Mouse (Mus musculus): Measurements from ENCODE around the gene Cab39. TPM values are rescaled to one million over a fixed set of nuclear protein-coding genes. Genes with fewer than 3 reads are reported as not detected.

Cab39 gene
- polyA plus RNA-seq, 1 experiment from 2014 or later, result 48.7 TPM

- Histone ChIP-seq H3K36me3 (no peaks in the 10 kb centered on the region), H3K27ac (peak overlapping the region; percentile 96), H3K4me3 (peak overlapping the region; percentile 78), H3K27me3 (no peaks in the 10 kb centered on the region), H3K4me2 (replicated peaks) (peak overlapping the region; percentile 82), H3K9ac (peak overlapping the region; percentile 84), H3K9me3 (no peaks in the 10 kb centered on the region), H3K4me1 (peaks cover 42% of the 10 kb centered on the region)
- under 1% methylated on average over 30 of the region's 30 CpGs for WGBS
- peak; percentile 33 for ATAC-seq (ENCODE audit: insufficient number of reproducible peaks, insufficient read depth, low FRiP score, low TSS enrichment)
These were observed 101.6 kb downstream of the Cab39 start for GRCm38 (mm10) chr1:85894748-85895360.

- H3K27me3 ChIP-seq, result no peaks in the 10 kb centered on the region
- peaks cover 43% of the 10 kb centered on the region for H3K4me1 ChIP-seq
- peak; percentile 58 for ATAC-seq (ENCODE audit: insufficient number of reproducible peaks, insufficient read depth, low FRiP score, low TSS enrichment)
- peak overlapping the region; percentile 82 for H3K4me2 ChIP-seq (replicated peaks)
- H3K27ac ChIP-seq, result peak overlapping the region; percentile 96
- peak overlapping the region; percentile 84 for H3K9ac ChIP-seq
- no peaks in the 10 kb centered on the region for H3K9me3 ChIP-seq
- peak overlapping the region; percentile 78 for H3K4me3 ChIP-seq
- 3% methylated on average over 15 of the region's 15 CpGs for WGBS
- no peaks in the 10 kb centered on the region for H3K36me3 ChIP-seq
These were observed 102.2 kb downstream of the Cab39 start for GRCm38 (mm10) chr1:85895391-85895837.

DNA sequence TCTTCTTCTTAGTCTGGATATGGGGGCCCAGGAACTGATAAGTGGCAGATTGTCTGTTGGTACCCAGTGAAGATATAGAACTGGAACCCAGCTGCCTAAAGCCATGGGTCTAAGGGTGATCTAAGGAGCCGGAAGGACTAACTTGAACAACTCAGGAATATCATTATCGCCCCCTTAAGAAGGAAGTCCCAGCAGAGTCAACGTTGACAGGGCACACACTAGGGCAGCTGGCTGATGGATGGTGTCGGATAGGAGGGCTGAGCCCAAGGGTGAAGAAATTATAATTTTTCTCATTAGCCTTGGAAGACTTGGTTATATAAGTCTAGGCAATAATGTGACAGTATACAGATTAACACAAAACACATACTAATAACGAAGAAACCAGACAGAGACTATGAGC, 102.9 kb downstream of the Cab39 start:
- Histone ChIP-seq H3K27ac (peak overlapping the region; percentile 96; the same call in 1 of the 2 replicates), H3K36me3 (no peaks in the 10 kb centered on the region), H3K4me1 (peaks cover 50% of the 10 kb centered on the region), H3K4me2 (replicated peaks) (peak overlapping the region; percentile 82), H3K4me3 (peak overlapping the region; percentile 78), H3K9ac (0 out of 2 replicates have a peak overlapping the region, but pooled peaks have one; percentile 84), H3K9me3 (no peaks in the 10 kb centered on the region), H3K27me3 (no peaks in the 10 kb centered on the region)
- no peak for ATAC-seq (ENCODE audit: insufficient number of reproducible peaks, insufficient read depth, low FRiP score, low TSS enrichment)
- WGBS, result 71% methylated on average over 5 of the region's 5 CpGs

DNA sequence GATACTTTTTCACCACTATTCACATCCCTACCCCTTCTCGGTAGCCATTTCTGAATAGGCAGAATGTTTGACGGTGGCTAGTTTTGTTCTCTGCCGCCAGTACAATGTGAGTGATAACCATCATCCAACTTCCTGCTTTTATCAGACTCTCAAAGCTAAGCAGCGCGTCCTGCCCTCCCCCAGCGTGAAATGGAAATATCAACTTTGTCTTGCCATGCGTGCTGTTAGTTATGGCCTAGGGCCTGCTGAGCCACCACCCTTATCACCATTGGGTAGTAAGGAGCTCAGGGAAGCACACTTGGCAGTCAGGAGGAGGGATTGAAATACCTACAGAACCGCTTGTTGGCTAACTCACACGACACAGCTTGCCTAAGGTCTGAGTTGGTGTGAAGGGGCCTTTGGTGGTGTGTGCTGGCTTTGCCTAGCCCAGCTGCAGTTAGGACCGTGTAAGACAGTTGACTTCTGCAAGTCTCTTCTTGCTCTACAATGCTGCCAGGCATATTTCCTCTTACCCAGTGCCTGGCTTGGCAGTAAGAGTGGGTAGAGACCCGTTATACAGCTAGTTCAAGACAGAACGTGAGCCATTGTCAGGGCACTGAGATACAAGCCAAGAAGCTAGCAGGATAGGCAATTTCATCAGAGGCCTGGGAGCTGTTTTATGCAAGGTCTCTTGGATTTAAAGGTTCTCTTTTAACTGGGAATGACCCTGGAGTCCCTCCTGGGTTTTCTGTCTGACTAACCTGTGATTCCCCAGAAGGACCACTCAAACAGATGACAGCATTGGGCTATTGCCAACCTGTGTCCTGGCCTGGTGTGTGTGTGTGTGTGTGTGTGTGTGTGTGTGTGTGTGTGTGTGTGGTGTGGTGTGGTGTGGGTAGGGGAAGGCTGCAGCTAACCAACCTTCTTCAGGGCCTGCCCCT, 103.8 kb downstream of the Cab39 start:
- 53% methylated on average over 12 of the region's 12 CpGs for WGBS
- ATAC-seq (ENCODE audit: insufficient number of reproducible peaks, insufficient read depth, low FRiP score, low TSS enrichment), result no peak
- Histone ChIP-seq H3K27me3 (no peaks in the 10 kb centered on the region), H3K27ac (peak overlapping the region; percentile 72), H3K4me3 (peak overlapping the region; percentile 78; the same call in 1 of the 2 replicates), H3K9ac (no peak overlapping the region), H3K4me1 (peaks cover 59% of the 10 kb centered on the region), H3K4me2 (replicated peaks) (peak overlapping the region; percentile 82), H3K36me3 (no peaks in the 10 kb centered on the region), H3K9me3 (no peaks in the 10 kb centered on the region)

- H3K4me3 ChIP-seq, result 0 out of 2 replicates have a peak overlapping the region, but pooled peaks have one; percentile 4
- H3K4me1 ChIP-seq, result peaks cover 64% of the 10 kb centered on the region
These were observed 104.9 kb downstream of the Cab39 start for GRCm38 (mm10) chr1:85897901-85898760.

DNA sequence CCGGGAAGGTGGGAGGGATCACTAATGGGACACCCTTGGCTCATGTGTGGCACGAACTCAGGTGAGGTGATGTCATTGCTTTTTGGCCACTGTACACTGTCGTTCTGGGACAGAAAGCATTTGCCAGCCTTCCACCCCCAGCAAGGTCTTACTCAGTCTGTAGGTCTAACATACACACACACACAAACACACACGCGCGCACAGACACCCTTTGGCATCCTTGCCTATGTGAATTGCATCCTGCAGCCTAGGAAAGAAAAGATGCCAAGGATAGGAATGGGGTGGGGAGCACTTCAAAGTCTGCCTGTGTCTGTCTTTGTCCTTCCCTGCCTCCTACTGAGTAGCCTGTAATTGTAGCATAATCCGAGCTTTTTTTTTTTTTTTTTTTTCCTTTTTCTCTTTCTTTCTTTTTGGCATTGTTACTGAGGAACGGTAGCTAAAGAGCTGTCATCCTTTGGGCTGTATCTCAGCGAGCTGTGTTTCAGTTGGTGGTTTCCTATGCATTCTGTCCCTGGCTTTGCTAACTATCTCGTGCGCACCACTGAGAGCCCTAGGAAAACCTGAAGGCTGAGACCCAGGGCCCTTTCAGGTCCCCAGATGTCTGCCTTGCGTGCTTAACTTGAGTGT, 105.6 kb downstream of the Cab39 start:
- 34% methylated on average over 12 of the region's 12 CpGs for WGBS
- Histone ChIP-seq H3K36me3 (peaks cover 12% of the 10 kb centered on the region), H3K4me2 (replicated peaks) (peak overlapping the region; percentile 82), H3K27ac (peak overlapping the region; percentile 72), H3K4me3 (0 out of 2 replicates have a peak overlapping the region, but pooled peaks have one; percentile 4), H3K9me3 (no peaks in the 10 kb centered on the region), H3K27me3 (no peaks in the 10 kb centered on the region), H3K4me1 (peaks cover 64% of the 10 kb centered on the region), H3K9ac (no peak overlapping the region)
- ATAC-seq (ENCODE audit: insufficient number of reproducible peaks, insufficient read depth, low FRiP score, low TSS enrichment), result no peak

More at GRCm38 (mm10) chr1:85897901-85898760, 104.9 kb downstream of the Cab39 start:
- Histone ChIP-seq H3K36me3 (peaks cover 4% of the 10 kb centered on the region), H3K27me3 (no peaks in the 10 kb centered on the region), H3K9me3 (no peaks in the 10 kb centered on the region), H3K9ac (no peak overlapping the region), H3K27ac (peak overlapping the region; percentile 72), H3K4me2 (replicated peaks) (peak overlapping the region; percentile 82)
- 12% methylated on average over 8 of the region's 8 CpGs for WGBS
- ATAC-seq (ENCODE audit: insufficient number of reproducible peaks, insufficient read depth, low FRiP score, low TSS enrichment), result no peak

- H3K27me3 ChIP-seq, result no peaks in the 10 kb centered on the region
- H3K4me1 ChIP-seq, result peaks cover 64% of the 10 kb centered on the region
- H3K4me3 ChIP-seq, result no peak overlapping the region
- ATAC-seq (ENCODE audit: insufficient number of reproducible peaks, insufficient read depth, low FRiP score, low TSS enrichment), result no peak
- H3K27ac ChIP-seq, result no peak overlapping the region
- H3K4me2 ChIP-seq (replicated peaks), result no peak overlapping the region
- H3K9me3 ChIP-seq, result no peaks in the 10 kb centered on the region
- H3K36me3 ChIP-seq, result peaks cover 16% of the 10 kb centered on the region
- no peak overlapping the region for H3K9ac ChIP-seq
These were observed 106.1 kb downstream of the Cab39 start for GRCm38 (mm10) chr1:85899388-85899761.

- Histone ChIP-seq H3K27ac (peak overlapping the region; percentile 31; the same call in 1 of the 2 replicates), H3K4me2 (replicated peaks) (no peak overlapping the region)
These were observed 107.5 kb downstream of the Cab39 start for GRCm38 (mm10) chr1:85900521-85901333.

More at GRCm38 (mm10) chr1:85900521-85901333, 107.5 kb downstream of the Cab39 start:
- 72% methylated on average over 7 of the region's 7 CpGs for WGBS
- H3K27me3 ChIP-seq, result no peaks in the 10 kb centered on the region
- no peaks in the 10 kb centered on the region for H3K9me3 ChIP-seq
- no peak overlapping the region for H3K9ac ChIP-seq
- peaks cover 62% of the 10 kb centered on the region for H3K4me1 ChIP-seq
- H3K4me3 ChIP-seq, result no peak overlapping the region
- H3K36me3 ChIP-seq, result peaks cover 28% of the 10 kb centered on the region
- no peak for ATAC-seq (ENCODE audit: insufficient number of reproducible peaks, insufficient read depth, low FRiP score, low TSS enrichment)
